15 mouse cellular contexts compared by ENCODE assay signal in genomic region chr12:86074681-86075080, GRCm38 (mm10). TPM values are rescaled to one million over a fixed set of nuclear protein-coding genes. Genes with fewer than 3 reads are reported as not detected.
A peak's percentile ranks its signal among the peaks of the same experiment; 100 is the strongest.
DNase-seq lines count a peak whose midpoint lies in the region; TF ChIP-seq lines count a peak whose summit lies in the region.
"Had no signal": no experiment of that assay in that cellular context is flagged by ENCODE, and none has a peak within 500 bp of the region (broad histone marks: within the 10 kb centered on the region; RNA-seq: fewer than 3 reads in every experiment).

No protein-coding gene starts in this region.

- no peak overlapping the region for H3K4me3 ChIP-seq in layer of hippocampus, adult 2 months
- H3K4me3 ChIP-seq: hindbrain, embryonic 13.5 days; megakaryocyte, embryonic 14.5 days had no signal

- no peak for TF ChIP-seq CTCF in layer of hippocampus, adult 2 months (conservative IDR thresholded peaks at IDR 0.05)

- peak; percentile 7 for DNase-seq in embryo, embryonic 10.5 days (ENCODE audit: low spot score)
- no peak for DNase-seq in embryo, embryonic 9.5 days (ENCODE audit: extremely low spot score)
- DNase-seq in layer of hippocampus, adult 2 months (ENCODE audit: low spot score in 2 of 2): peak in 1 of 2 experiments; percentile 37
- DNase-seq in layer of hippocampus, adult 9-11 months: no peak
- peak; percentile 55 to 72 for DNase-seq in right cerebral cortex, postnatal 10 days (ENCODE audit: low spot score in 2 of 2)
- no peak for DNase-seq in right cerebral cortex, postnatal 25 days
- peak; percentile 45 for DNase-seq in retina, postnatal 1 day
- no peak for DNase-seq in adrenal gland, postnatal 25 days
- DNase-seq: cerebellum, adult 11 months; cerebellum, postnatal 36 days; kidney, postnatal 14 days; thymus, adult 18-20 months had no signal

- peak overlapping the region; percentile 59; the same call in 1 of the 2 replicates for H3K27ac ChIP-seq in layer of hippocampus, adult 2 months
- H3K27ac ChIP-seq: heart, embryonic 15.5 days; hindbrain, embryonic 13.5 days had no signal

RNA-seq across cellular contexts. Expression of gene Tgfb3, which starts 4.2 kb away (rescaled TPM):
- total RNA-seq in layer of hippocampus, adult 2 months (2021): 10 to 100 TPM; 15.8 to 16.5 TPM
- total RNA-seq in adrenal gland, postnatal 25 days (2021): 7.6 and 9.5 TPM in 2 replicates

RNA-seq across cellular contexts. Expression of gene Ift43, which starts 7.7 kb away (rescaled TPM):
- total RNA-seq in layer of hippocampus, adult 2 months (2021): 10 to 100 TPM; 14.5 to 14.8 TPM
- 21.6 and 27.4 TPM in 2 replicates for total RNA-seq in adrenal gland, postnatal 25 days (2021)

Comparison
In these comparisons a context has a peak if more than half of its experiments do, and no peak if none do; other contexts are left out.
1. DNase-seq: peak in embryo, embryonic 10.5 days (single experiment), right cerebral cortex, postnatal 10 days (2 of 2) and retina, postnatal 1 day (single experiment); none in embryo, embryonic 9.5 days (single experiment), layer of hippocampus, adult 9-11 months (single experiment), right cerebral cortex, postnatal 25 days (single experiment) and adrenal gland, postnatal 25 days (single experiment).